Mouse (Mus musculus) kidney, postnatal 14 days (tissue): ENCODE results near the gene Cmtm4.

Source experiments
- DNase-seq: peaks from one replicate; pipeline ENCODE4 v3.0.0; 2022; ENCODE audit warnings: mixed read lengths

Gene Cmtm4

GRCm38 (mm10) chr8:104374269-104374668 lies 21.3 kb downstream of the Cmtm4 start:
- DNase-seq = peak; percentile 17

DNA sequence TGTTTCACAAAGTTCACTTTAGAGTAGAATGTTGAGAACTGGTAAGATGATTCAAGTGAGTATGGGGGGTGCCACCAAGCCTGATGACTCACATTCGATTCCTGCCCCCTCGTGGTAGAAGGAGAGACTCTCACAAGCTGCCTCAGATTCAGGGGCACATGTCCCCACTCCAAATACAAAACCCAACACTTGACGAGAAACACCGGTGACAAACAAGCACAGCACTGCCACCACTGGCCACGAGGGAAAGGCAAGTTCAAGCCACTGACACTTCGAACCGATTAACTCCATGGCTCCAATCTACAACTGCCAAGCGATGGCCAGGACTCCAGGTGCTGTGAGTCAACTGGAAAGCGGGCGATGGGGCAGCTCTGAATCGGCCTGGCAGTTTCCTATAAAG lies 21.8 kb downstream of the Cmtm4 start:
- DNase-seq = peak; percentile 32

DNA sequence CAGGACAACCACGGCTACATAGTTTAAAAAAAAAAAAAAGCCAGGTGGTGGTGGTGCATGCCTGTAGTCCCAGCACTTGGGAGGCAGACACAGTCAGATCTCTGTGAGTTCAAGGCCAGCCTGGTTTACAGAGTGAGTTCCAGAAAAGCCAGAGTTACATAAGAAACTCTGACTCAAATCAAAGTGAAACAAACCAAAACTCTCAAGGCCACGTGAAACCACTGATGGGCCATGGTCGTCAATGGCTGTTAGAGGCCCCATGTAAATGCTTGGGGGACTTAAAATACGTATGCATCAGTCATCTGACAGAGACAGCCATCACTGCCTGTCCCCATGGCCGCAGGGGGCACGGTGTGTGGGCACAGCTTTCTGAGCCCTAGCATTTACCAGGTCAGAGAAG lies 24.5 kb downstream of the Cmtm4 start:
- no peak for DNase-seq

GRCm38 (mm10) chr8:104370071-104370470 lies 25.5 kb downstream of the Cmtm4 start:
- DNase-seq = peak; percentile 21

- no peak for DNase-seq
These were observed 26.0 kb downstream of the Cmtm4 start for GRCm38 (mm10) chr8:104369591-104369990.

DNA sequence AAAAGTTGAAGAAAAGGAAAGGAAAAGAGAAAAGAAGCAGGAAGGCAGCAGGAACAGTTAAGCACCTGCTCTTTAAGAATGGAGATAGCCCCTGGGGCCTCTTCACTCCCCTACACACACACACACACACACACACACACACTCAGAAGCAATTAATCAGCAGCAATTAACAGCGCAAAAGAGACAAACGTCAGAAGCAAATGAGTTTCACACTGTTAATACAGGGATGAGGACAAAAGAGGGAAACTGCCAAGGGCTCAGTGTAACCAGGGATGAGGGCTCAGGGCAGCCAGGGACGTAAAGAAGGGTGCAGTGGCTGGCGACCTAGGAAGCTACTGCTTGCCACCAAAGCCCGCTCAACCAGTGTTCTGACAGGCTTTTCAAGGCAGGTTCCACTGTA lies 28.2 kb downstream of the Cmtm4 start:
- DNase-seq = no peak

DNA sequence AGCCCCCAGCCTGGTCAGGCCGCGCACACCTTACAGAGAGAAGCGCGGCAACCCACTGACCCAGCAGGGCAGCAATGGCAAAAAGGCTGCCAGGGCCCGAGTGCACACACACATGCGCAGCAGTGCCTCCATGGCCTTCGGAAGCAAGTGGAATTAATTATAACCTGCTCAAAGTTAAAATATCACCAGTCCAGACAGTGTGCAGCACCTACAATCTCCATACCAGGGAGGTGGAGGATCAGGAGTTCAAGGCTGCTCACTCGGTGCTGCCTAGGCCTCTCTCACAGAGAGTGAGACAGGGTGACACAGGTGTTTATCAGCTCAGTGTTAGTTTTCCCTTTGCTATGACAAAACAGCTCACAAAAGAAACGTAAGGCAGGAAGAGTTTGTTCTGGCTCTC lies 29.9 kb downstream of the Cmtm4 start:
- DNase-seq = peak; percentile 28

DNA sequence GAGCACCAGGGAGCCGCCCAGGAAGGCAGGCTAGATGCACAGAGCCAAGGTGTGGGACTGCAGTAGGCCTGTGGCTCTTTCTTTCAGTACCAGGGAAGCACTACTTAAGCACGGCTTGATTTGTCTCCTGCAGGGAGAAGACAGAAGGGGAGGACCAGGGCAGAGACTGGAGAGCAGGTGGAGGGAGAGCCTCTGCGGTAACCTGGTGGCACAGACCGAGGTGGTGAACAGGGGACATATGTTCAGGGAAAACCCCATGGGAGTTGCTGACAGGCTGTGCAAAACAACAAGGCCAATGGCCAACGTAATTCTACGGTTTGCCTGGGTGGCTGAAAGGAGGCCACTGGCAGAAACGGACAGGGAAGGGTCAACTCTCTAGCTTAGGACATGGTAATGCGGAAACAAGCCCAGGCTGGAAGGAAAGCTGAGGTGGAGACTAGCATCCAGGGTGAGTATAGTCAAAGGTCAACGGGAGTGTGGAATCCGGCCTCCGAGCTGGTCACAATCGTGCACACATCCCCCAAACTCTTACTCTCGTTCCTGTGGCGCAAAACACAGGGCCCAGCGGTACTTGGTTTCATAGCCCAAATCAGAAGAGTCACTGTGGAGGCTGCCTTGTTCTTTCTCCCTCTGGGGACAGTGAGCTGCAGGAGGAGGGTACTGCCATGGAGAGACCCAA lies 35.7 kb downstream of the Cmtm4 start:
- DNase-seq = no peak

GRCm38 (mm10) chr8:104358637-104359036 lies 37.0 kb downstream of the Cmtm4 start:
- DNase-seq = no peak

- no peak for DNase-seq
These were observed 41.1 kb downstream of the Cmtm4 start for GRCm38 (mm10) chr8:104354504-104354903.

DNA sequence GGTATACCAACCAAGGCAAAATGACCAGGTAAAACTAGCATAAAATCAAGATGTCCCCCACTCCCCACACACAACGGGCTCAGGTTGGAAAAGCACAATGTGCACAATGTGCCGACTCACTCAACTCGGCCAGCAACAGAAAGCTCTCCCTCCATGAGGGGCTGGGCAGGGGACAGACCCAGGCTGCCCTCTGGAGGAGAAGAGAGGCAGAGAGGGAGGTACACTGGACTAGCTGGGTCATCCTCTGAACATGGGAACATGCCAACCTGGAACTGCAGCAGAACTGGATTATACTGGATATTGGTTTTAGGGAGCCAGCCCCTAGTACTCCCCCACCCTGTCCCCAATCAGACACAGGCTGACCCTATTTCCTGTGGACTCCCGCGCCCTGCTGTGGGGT lies 42.4 kb downstream of the Cmtm4 start:
- DNase-seq = no peak

DNA sequence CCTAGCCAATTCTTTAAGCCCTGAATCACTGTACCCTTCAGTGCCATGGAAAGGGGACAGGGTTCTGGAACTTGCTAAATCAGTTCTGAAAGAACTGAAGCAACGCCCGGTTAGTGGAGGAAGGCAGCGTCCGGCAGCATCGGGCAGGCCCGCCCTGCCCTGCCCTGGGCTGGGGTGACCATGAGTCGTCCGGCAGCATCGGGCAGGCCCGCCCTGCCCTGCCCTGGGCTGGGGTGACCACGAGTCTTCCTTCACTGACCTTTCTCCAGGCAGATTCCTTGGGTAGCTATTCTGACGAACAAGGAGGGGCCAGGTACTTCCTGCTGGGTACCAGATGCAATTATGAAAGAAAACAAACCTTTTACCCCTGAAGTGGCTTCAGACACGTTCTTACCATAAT lies 45.6 kb downstream of the Cmtm4 start:
- no peak for DNase-seq

- DNase-seq = no peak
These were observed 46.6 kb downstream of the Cmtm4 start for GRCm38 (mm10) chr8:104348971-104349370.

DNA sequence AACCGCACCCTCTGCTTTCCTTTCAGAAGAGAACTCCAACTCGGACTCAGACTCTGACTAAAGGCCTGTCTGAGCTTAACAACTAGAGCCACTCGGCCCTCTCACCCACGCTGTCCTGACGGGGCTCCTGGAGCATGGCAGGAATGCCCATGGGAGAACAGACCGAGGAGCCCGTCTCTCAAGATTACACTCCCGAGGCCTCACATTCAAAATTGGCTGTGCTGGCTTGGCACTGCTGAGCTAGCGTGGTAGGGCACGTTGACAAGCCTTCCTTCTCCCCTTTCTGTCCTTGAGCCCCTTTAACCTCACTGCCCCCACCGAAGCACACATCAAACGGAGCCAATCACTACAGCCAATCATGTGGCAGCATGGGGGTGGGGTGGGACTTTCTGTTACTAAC lies 48.9 kb downstream of the Cmtm4 start:
- no peak for DNase-seq

DNA sequence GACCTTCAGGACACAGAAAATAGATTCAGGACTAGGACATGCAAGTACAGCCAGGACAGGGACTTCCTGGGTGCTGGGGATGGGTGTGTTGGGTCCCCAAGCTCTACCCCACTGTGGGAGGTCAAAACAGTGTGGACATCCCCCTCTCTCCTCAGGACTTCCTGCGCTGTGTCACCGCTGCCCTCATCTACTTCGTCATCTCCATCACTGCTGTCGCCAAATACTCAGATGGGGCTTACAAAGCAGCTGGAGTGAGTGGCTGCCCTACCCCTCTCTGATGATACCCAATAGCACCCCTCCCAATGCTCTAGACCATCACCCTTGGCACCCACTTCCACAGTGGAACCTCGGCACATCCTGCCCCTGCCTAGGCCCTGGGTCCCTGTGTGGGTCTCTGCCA lies 51.0 kb downstream of the Cmtm4 start:
- DNase-seq = no peak

DNA sequence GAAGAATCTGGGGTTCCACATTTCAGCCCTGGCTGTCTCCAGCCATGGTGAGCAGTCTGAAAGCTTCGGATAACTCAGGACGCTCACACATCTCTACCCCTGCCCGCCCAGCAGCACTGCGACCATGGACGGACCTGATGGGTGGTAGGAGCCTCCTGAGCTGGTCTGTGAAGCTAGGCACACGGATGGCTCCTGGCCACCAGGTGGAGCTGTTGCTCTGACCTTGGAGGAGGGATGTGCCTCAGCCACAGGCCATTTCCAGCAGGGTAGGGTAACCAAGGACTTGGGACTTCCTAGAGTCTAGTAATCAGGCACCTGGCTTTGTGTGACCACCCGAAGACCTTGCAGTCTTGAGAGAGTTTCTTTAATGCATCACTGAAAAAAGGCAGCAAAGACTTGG lies 51.6 kb downstream of the Cmtm4 start:
- DNase-seq = peak; percentile 89

DNA sequence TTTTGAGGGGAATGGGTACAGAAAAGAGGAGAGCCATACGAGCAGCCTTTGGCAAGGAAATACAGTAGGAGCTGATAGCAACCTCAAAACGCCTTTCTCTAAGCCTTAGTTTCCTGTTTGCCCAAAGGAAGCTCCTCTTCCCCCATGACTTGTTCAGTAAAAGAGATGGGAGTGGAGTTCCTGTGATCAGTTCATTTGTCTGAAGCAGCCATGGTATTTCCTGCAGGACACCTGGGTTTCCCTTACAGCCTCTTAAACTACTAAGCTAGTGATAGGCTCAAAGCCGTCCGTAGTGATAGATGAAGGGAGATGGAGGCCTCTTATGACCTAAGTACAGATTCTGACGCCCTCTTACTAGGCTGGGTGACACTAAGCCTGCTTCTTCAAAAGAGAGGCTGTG lies 53.2 kb downstream of the Cmtm4 start:
- DNase-seq = no peak

- DNase-seq = no peak
These were observed 53.9 kb downstream of the Cmtm4 start for GRCm38 (mm10) chr8:104341678-104342077.

- peak; percentile 80 for DNase-seq
These were observed 54.5 kb downstream of the Cmtm4 start for GRCm38 (mm10) chr8:104341106-104341561.

GRCm38 (mm10) chr8:104340233-104341105 lies 55.1 kb downstream of the Cmtm4 start:
- DNase-seq = peak; percentile 87

DNA sequence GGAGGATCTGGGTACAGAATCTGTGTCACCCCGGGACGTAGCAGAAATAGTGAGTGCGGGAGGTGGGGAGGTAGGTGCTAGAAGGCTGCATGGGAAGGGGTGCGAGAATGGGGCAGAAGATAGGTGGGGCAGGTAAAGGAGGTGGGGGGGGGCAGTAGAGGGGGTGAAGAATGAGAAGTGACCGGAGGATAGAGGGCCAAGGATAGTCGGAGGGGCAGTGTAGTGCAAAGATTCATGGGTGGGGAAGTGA lies 55.7 kb downstream of the Cmtm4 start:
- DNase-seq = no peak

- DNase-seq = peak; percentile 44
These were observed 56.2 kb downstream of the Cmtm4 start, which contains the start of gene Cmtm3 for GRCm38 (mm10) chr8:104339229-104339982. TSS of gene Cmtm3 (plus strand) at chr8:104339410.

- no peak for DNase-seq
These were observed 57.7 kb downstream of the Cmtm4 start for GRCm38 (mm10) chr8:104337890-104338289.

- DNase-seq = no peak
These were observed 58.8 kb downstream of the Cmtm4 start for GRCm38 (mm10) chr8:104336806-104337205.
